Mouse (Mus musculus) brain, embryonic 14.5 days (tissue): Measurements from ENCODE around the gene Zfp981. TPM values are rescaled to one million over a fixed set of nuclear protein-coding genes. Genes with fewer than 3 reads are reported as not detected.
"Not testable (repeated sequence)": the region's sequence is repeated elsewhere in the genome, so short reads cannot be mapped to it uniquely, and the experiment has no call there.

ENCODE experiments used
- DNase-seq: peaks from one replicate; pipeline ENCODE4 v3.0.0-alpha.2; 2011; ENCODE audit warnings: low read depth
- CTCF ChIP-seq: fragments of 200-500 bp; IDR thresholded peaks from 2 replicates; pipeline ENCODE4 v1.5.1; 2012; ENCODE audit warnings: inconsistent platforms, mild to moderate bottlenecking, moderate library complexity, borderline replicate concordance; ENCODE audit not compliant: insufficient read depth, insufficient read length; ENCODE audit errors: extremely low read depth
- POLR2A ChIP-seq: fragments of 200-500 bp; IDR thresholded peaks from 2 replicates; pipeline ENCODE4 v1.6.1; 2012; ENCODE audit warnings: mild to moderate bottlenecking, inconsistent platforms, borderline replicate concordance; ENCODE audit not compliant: poor library complexity, insufficient read depth, insufficient read length, severe bottlenecking; ENCODE audit errors: extremely low read depth
- polyA plus RNA-seq: library from polyadenylated mRNA; depleted of rRNA; stranded (reverse); fragments of >200 nt; gene quantifications from 2 replicates; pipeline ENCODE4 v1.2.3, GENCODE M21; 2012; rRNA removed

The Zfp981 gene
- polyA plus RNA-seq, 1 experiment, result 0.14 TPM

DNA sequence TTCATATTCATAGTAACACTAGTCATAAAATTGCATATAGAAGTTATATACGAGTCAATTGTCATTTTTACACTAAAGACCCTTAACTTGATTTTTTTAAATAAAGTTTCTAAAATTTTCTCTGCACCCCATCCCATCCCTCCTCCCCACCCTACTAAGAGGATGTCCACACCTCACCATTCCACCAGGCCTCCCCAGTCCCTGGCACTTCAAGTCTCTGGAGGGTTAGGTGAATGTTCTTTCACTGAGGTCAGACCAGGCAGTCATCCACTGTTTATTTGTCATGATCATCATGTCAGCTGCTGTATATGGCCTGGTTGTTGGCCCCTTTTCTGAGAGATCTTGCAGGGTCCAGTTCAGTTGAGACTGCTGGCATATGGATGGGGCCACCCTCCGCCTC lies 18.9 kb downstream of the Zfp981 start:
- no peak for DNase-seq
- no peak for TF ChIP-seq CTCF
- no peak for TF ChIP-seq POLR2A

GRCm38 (mm10) chr4:146534574-146534973 lies 32.7 kb downstream of the Zfp981 start:
- DNase-seq, result no peak
- TF ChIP-seq POLR2A (no peak), CTCF (no peak)

DNA sequence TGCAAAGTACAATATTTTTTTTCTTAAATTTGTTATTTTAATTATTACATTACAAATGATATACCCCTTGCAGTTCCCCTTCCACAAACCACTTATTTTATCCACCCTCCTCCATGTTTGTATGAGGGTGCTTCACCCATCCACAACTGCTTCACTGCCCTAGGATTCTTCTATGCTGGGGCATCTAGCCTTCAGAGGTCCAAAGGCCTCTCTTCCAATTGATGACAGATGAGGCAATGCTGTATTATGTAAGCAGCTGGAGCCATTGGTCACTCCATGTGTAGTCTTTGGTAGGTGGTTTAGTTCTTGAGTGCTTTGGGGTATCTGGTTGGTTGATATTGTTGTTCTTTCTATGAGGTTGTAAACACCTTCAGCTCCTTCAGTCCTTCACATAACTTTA lies 34.1 kb downstream of the Zfp981 start:
- no peak for TF ChIP-seq CTCF
- TF ChIP-seq POLR2A, result no peak
- no peak for DNase-seq

GRCm38 (mm10) chr4:146579905-146580873 lies 78.4 kb downstream of the Zfp981 start:
- DNase-seq, result not testable (repeated sequence)

Other genes with a start within 250 kb of the Zfp981 start
- gene Zfp992, start 53.0 kb upstream of the Zfp981 start, polyA plus RNA-seq, result 0.81 and 1.00 TPM in 2 replicates
- gene Zfp993, start 108.9 kb downstream of the Zfp981 start, polyA plus RNA-seq, result 1.8 and 2.4 TPM in 2 replicates